Mouse (Mus musculus) limb, embryonic 10.5 days (tissue): ENCODE results near the gene Dmac2. TPM values are rescaled to one million over a fixed set of nuclear protein-coding genes. Genes with fewer than 3 reads are reported as not detected.
A peak's percentile ranks its signal among the peaks of the same experiment; 100 is the strongest.

ENCODE experiments used
- DNase-seq: peaks from one replicate; pipeline ENCODE4 v3.0.0-alpha.2; 2017; ENCODE audit warnings: low spot score
- H3K27ac ChIP-seq: fragments of 300-500 bp; sonication (generic); 2 replicates; pipeline ENCODE4 v1.5.1; 2016; ENCODE audit warnings: mild to moderate bottlenecking
- H3K27me3 ChIP-seq: fragments of 300-500 bp; sonication (generic); 2 replicates; pipeline ENCODE4 v1.6.1; 2016; ENCODE audit warnings: low read depth, mild to moderate bottlenecking; ENCODE audit not compliant: poor library complexity, severe bottlenecking
- H3K36me3 ChIP-seq: fragments of 300-500 bp; sonication (generic); 2 replicates; pipeline ENCODE4 v1.6.1; 2016; ENCODE audit warnings: mild to moderate bottlenecking, moderate library complexity
- H3K4me1 ChIP-seq: fragments of 300-500 bp; sonication (generic); 2 replicates; pipeline ENCODE4 v1.6.1; 2016
- H3K4me3 ChIP-seq: fragments of 300-500 bp; sonication (generic); 2 replicates; pipeline ENCODE4 v1.5.1; 2016; ENCODE audit warnings: mild to moderate bottlenecking, moderate library complexity
- H3K9me3 ChIP-seq: fragments of 300-500 bp; sonication (generic); replicated peaks from 2 replicates; pipeline ENCODE4 v1.6.1; 2016; ENCODE audit warnings: mild to moderate bottlenecking
- WGBS: fragments of 180-500 bp; shearing (Covaris S2); methylation state at CpG from one replicate; pipeline ENCODE4 v1.1.7; 2016; 5-methylcytosine and 5-hydroxymethylcytosine counted together
- polyA plus RNA-seq: library from polyadenylated mRNA; unstranded; fragments of >200 nt; fragmentation: Nextera tagmentation; extraction: Ambion mirVana; gene quantifications from 2 replicates; pipeline ENCODE4 v1.2.1, GENCODE M21; 2016

Gene Dmac2
- polyA plus RNA-seq, 1 experiment from 2014 or later: 35.2 TPM

DNA sequence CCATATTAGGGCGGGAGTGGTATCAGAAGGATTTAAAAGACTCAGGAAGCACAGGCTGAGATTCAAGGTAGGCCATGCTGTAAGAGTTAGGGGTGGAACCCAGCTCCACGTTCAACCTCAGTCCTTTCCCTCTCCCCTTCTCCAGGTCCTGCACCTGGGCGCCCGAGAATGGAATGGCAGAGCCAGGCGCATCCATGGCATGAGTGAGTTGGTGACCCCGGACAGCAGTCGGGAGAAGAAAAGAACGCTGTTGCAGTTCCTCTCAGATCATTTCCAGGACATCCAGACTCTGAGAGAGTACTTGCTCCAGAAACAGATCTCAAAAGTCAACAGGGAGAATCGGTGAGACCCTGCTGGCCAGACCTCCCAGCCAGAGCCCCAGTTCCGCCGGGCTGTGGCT, 1.5 kb downstream of the Dmac2 start:
- no peak for DNase-seq
- Histone ChIP-seq H3K4me3 (no peak overlapping the region), H3K9me3 (no peaks in the 10 kb centered on the region), H3K27ac (no peak overlapping the region), H3K36me3 (peaks cover 49% of the 10 kb centered on the region), H3K27me3 (no peaks in the 10 kb centered on the region), H3K4me1 (peaks cover 6% of the 10 kb centered on the region)
- 91% methylated on average over 11 of the region's 11 CpGs for WGBS

DNA sequence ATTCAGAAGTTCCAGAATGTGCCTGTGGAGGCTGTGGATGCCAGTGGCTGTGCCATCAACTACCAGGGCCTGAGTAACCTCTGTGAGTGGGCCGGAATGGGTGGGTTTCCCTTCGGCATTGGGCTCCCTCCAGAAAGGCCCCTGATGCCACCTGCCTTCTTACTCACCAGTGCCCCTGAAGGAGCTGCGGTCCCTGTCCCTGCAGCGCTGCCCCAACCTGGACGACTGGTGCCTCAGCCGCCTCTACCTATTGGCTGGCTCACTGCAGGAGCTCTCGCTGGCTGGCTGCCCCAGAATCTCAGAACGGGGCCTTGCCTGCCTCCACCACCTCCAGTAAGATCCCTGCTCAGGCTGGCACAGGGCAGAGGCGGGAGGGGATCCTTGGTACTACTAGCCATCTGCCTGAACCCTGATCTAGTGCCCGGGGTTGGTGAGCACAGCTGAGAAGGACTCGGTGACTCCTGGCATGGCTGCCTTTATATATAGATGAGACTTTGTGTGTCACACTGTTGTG, 4.7 kb downstream of the Dmac2 start:
- Histone ChIP-seq H3K4me1 (peaks cover 27% of the 10 kb centered on the region), H3K4me3 (no peak overlapping the region), H3K27ac (no peak overlapping the region), H3K27me3 (peaks cover 24% of the 10 kb centered on the region), H3K9me3 (no peaks in the 10 kb centered on the region), H3K36me3 (peaks cover 53% of the 10 kb centered on the region)
- no peak for DNase-seq
- WGBS: 88% methylated on average over 11 of the region's 11 CpGs

DNA sequence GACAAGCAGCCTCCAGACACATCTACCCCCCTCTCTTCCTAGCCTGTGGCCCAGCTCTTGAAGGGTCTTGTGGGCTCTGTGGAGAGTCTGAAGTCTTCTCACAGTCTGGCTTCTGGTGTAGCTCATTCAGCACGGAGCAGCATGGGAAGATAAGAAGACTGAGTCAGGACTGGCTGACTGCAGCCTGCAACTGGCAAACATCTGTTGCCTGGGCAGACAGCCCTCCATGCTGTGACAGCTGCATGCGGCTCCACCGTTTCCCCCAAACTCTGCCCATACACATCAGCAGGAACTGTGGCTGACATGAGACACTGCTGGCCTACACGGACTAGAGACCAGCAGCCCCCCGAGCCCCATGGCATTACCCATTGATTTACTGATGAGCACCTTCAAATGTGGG, 5.6 kb downstream of the Dmac2 start:
- Histone ChIP-seq H3K36me3 (peaks cover 57% of the 10 kb centered on the region), H3K4me1 (peaks cover 24% of the 10 kb centered on the region), H3K4me3 (no peak overlapping the region), H3K9me3 (no peaks in the 10 kb centered on the region), H3K27ac (no peak overlapping the region), H3K27me3 (peaks cover 29% of the 10 kb centered on the region)
- 75% methylated on average over 5 of the region's 5 CpGs for WGBS
- DNase-seq: no peak

DNA sequence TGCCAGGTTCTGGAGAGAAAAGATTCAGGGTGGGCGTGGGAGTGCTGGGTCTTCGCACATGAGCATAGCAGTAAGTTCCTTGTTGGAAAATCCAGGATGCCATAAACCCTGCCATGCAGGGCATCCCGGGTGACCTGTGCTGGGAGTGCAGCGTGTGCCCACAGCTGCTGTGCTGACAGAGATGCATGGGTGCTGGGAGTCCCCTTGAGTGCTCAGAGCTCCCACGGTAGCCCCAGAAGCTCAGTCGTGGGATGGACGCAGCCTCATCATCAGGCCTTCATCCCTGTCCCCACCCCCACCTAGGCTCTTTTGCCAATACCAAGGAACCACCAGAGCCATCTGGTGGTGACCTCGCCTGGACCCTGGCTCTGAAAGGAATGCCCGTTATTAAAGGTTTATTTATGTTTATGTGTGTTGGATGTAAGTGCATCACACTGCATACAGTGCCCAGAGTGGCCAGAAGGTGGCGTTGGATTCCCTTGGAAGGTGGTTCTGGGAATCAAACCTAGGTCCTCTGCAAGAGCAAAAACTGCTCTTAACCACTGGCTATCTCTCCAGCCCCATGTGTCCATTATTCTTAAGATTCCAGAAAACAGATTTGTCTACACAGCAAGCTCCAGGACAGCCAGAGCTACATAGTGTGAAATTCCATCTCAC, 6.5 kb downstream of the Dmac2 start:
- WGBS: 70% methylated on average over 10 of the region's 10 CpGs
- peaks cover 64% of the 10 kb centered on the region for H3K36me3 ChIP-seq

DNA sequence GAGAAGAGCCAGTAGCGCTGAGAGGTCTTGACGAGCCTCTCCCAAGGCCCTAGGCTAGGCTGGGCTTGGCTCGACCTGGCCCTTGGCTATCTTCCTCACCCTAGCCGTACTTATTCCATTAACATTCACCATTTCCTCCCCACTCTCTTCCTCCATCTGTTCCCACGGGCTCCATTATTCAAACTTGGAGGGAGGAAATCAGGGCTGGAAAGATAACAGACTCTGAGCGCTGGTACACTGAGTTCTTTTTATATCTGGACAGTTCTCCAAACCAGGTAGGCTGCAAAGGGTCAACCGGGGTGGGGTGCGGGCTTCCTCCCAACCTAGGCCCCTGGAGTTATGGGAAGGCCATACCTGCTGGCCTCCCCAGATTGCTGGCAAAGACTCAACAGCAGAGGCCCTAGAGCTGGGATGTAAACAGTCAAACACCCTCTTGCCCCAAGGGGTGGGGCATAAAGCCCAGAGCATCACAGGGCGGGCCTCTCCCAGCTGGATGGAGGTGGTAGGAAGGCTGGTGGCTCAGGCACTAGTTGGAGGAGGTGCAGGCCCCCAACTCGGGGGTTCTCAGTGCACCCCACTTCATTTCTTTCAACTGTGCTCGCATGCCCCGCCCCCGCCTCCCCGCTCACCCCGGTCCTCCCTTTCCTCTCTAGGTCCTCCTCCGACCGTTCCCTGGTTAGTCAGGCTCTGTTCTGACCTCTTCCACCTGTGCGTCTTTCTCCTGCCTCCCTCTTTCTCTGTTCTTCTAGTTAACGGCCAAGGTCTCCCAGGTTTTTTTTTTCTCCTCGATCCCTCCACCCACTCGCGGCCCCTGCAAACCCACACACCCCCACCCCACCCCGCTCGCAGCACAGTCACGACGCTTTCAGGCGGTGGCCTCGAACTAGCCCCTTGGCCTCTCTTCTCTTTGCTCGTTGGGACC, 7.6 kb downstream of the Dmac2 start, which contains the start of gene B3gnt8:
B3gnt8 (plus strand) TSS at position 146 of the 922 bp plus-strand sequence.
- peaks cover 29% of the 10 kb centered on the region for H3K27me3 ChIP-seq
- peak within 1 kb of the TSS; percentile 53 for H3K4me3 ChIP-seq
- 20% methylated on average over 29 of the region's 29 CpGs for WGBS
- no peaks in the 10 kb centered on the region for H3K9me3 ChIP-seq
- no peak for DNase-seq
- H3K4me1 ChIP-seq: peaks cover 21% of the 10 kb centered on the region
- H3K36me3 ChIP-seq: peaks cover 64% of the 10 kb centered on the region
- H3K27ac ChIP-seq: peak within 1 kb of the TSS; percentile 77

More for the DNA sequence above, 6.5 kb downstream of the Dmac2 start:
- peaks cover 21% of the 10 kb centered on the region for H3K4me1 ChIP-seq
- H3K9me3 ChIP-seq: no peaks in the 10 kb centered on the region
- H3K27ac ChIP-seq: no peak overlapping the region
- peaks cover 29% of the 10 kb centered on the region for H3K27me3 ChIP-seq
- H3K4me3 ChIP-seq: no peak overlapping the region
- no peak for DNase-seq

DNA sequence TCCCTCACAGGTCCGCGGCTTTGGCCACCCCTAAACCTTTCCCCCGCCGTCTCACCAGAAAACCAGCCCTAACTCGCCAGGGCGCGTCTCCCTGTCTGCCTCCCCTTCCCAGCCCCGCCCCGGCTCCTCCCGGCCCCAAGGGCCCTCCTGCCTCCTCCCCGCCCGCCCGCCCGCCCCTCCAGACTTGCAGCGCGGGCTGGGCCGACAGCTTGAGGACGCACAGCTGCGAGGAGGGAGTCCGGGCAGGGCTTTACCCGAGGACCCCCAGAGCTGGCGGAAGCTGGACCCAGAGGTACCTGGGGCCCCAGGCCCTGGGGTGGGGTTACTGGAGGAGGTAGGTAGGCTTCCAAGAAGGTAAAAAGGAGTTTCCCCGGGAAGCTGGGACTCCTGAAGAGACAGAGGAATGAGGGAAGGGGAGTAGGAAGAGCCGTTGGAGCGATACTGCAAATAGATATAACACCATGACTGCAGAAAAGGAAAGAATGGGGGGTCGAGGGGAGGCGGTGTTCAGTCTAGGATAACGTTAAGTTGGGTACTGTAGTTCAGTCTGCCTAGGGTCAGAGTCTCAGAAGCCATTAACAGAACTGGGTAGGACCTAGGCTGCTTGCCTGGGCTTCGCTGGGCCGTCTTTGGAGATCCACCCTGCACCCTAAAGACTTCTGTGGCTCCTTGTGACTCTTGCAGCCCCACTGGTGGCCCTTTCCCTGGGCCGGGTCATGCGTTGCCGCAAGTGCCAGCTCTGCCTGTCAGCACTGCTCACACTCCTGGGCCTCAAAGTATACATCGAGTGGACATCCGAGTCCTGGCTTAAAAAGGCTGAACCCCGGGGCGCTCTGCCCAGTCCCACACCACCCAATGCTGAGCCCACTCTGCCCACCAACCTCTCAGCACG, 8.5 kb downstream of the Dmac2 start:
- peaks cover 65% of the 10 kb centered on the region for H3K36me3 ChIP-seq
- DNase-seq: peak; percentile 74
- H3K27ac ChIP-seq: peak overlapping the region; percentile 77
- H3K4me1 ChIP-seq: peaks cover 21% of the 10 kb centered on the region
- 18% methylated on average over 38 of the region's 38 CpGs for WGBS
- no peaks in the 10 kb centered on the region for H3K9me3 ChIP-seq
- peak overlapping the region; percentile 53 for H3K4me3 ChIP-seq
- peaks cover 29% of the 10 kb centered on the region for H3K27me3 ChIP-seq

DNA sequence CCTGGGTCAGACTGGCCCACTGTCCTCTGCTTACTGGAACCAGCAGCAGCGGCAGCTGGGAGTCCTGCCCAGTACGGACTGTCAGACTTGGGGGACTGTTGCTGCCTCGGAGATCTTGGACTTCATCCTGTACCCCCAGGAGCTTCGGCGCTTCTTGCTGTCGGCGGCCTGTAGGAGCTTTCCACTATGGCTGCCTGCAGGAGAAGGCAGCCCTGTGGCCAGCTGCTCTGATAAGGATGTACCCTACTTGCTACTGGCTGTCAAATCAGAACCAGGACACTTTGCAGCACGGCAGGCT, 9.1 kb downstream of the Dmac2 start:
- 61% methylated on average over 8 of the region's 8 CpGs for WGBS
- Histone ChIP-seq H3K4me1 (peaks cover 21% of the 10 kb centered on the region), H3K4me3 (peak overlapping the region; percentile 53; the same call in 1 of the 2 replicates), H3K27me3 (peaks cover 29% of the 10 kb centered on the region), H3K9me3 (no peaks in the 10 kb centered on the region), H3K27ac (peak overlapping the region; percentile 77; the same call in 1 of the 2 replicates), H3K36me3 (peaks cover 66% of the 10 kb centered on the region)
- no peak for DNase-seq

DNA sequence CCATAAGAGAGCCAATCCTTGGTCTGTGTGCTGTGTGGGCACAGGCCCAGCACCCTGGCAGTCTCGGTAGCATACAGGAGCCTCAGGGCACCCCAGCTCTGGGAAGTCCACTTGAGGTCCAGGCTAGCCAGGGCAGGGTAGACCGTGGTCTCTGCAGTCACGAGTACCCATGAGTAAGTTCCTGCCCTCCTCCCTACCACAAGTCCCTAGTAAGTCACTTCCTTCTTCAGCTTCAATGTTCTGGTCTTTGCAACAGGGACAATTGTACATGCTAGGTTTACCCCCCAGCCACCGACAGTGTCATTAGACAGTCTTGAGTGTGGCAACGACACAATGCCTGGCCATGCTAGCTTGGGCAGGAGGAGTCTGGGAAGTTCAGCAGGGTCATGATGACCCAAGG, 13.5 kb downstream of the Dmac2 start:
- WGBS: 92% methylated on average over 5 of the region's 5 CpGs
- Histone ChIP-seq H3K4me1 (peaks cover 6% of the 10 kb centered on the region), H3K36me3 (peaks cover 50% of the 10 kb centered on the region), H3K9me3 (no peaks in the 10 kb centered on the region), H3K27me3 (peaks cover 18% of the 10 kb centered on the region), H3K27ac (no peak overlapping the region), H3K4me3 (no peak overlapping the region)
- no peak for DNase-seq

DNA sequence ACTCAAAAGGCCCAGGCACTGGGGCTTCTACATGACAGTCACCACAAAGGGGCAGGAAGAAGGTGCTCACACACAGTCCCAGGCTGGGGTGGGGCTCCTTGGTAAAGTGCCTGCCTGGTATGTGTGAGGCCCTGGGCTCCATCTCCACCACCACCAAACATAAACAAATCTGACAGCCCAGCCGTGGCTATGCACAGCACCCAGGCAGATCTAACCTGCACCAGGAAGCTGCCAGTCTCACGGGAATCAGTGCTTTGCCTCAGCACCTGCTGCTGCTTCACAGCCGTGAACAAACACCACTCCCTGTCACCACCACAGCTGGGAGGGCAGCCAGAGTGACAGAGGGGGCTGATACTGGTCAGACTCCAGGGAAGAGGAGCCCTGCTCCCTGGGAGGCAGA, 17.2 kb downstream of the Dmac2 start:
- Histone ChIP-seq H3K4me1 (no peaks in the 10 kb centered on the region), H3K27me3 (no peaks in the 10 kb centered on the region), H3K4me3 (no peak overlapping the region), H3K27ac (no peak overlapping the region), H3K36me3 (peaks cover 56% of the 10 kb centered on the region), H3K9me3 (no peaks in the 10 kb centered on the region)
- DNase-seq: no peak
- WGBS: 56% methylated on average over 3 of the region's 3 CpGs

DNA sequence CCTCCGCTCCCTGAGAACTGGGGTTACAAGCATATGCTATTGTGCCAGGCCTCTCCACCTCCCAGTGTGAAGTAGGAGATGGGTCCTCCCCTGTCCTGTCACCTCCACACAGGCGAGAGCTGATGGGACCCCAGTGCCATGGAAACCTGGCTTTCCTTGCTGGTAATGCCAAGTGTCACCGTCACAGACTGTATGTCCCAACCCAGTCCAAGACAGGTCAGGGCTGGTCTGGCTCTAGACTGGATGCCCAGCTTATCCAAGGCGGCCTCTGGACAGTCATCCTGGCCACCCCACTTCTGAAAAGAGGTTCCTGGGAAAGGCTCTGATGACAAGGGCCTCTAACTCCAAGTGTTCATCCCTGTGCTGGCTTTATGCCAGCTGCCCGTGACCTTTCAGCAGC, 17.9 kb downstream of the Dmac2 start:
- WGBS: 92% methylated on average over 5 of the region's 5 CpGs

DNA sequence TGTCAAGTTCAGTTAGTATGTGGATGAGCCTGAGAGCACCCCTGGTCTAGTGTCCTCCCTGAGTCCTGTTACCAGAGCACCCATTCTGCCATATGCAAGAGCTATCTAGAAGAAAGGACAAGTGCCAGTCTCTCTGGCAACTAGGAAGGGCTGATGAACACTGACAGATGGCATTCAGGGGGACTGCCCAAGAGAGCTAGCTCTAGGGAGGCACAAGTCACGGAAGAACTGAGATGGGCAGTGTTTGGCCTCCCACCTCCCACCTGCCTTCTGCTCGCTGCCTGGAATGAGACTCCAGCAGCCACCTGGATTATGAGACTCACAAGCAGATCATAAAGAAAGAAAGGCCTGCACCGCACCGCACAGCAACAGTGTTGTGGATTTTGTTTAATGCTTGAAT, 20.5 kb downstream of the Dmac2 start:
- WGBS: 90% methylated on average over 4 of the region's 4 CpGs
- no peak for DNase-seq
- Histone ChIP-seq H3K27ac (no peak overlapping the region), H3K9me3 (no peaks in the 10 kb centered on the region), H3K4me3 (no peak overlapping the region), H3K4me1 (no peaks in the 10 kb centered on the region), H3K27me3 (no peaks in the 10 kb centered on the region), H3K36me3 (peaks cover 37% of the 10 kb centered on the region)

More for the DNA sequence above, 17.9 kb downstream of the Dmac2 start:
- H3K9me3 ChIP-seq: no peaks in the 10 kb centered on the region
- H3K4me1 ChIP-seq: no peaks in the 10 kb centered on the region
- no peak overlapping the region for H3K4me3 ChIP-seq
- DNase-seq: no peak
- H3K27ac ChIP-seq: no peak overlapping the region
- no peaks in the 10 kb centered on the region for H3K27me3 ChIP-seq
- H3K36me3 ChIP-seq: peaks cover 49% of the 10 kb centered on the region

DNA sequence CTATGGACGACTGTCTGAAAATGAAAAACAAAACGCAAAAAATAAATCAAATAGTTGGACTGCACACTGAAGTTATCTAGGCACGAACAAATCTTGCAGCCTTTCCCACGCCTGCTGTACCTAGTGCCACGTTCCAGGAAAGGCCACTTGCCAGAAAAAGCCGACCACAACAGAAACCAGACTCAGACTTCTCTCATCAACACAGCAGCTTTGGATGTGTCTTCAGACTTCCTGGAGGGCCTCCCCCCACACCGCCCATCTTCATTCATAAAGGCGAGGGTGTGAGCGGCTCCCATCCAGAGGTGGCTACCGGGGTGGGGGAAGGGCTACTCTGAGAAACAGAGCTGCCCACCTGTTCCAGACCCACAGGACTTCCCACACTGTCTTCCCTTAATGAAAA, 24.9 kb downstream of the Dmac2 start:
- Histone ChIP-seq H3K27ac (no peak overlapping the region), H3K4me3 (no peak overlapping the region), H3K36me3 (peaks cover 16% of the 10 kb centered on the region; the same call in 1 of the 2 replicates), H3K4me1 (no peaks in the 10 kb centered on the region), H3K27me3 (no peaks in the 10 kb centered on the region), H3K9me3 (no peaks in the 10 kb centered on the region)
- 85% methylated on average over 10 of the region's 10 CpGs for WGBS
- DNase-seq: no peak
